Mouse (Mus musculus) kidney, postnatal 36 days (tissue): Measurements from ENCODE around the gene Coro7.

Experiments used
- DNase-seq, 2 experiments: peaks; one replicate each; pipeline ENCODE4 v3.0.0; 2021 to 2022; ENCODE audit warnings: mixed read lengths in 2 of 2

Gene Coro7

DNA sequence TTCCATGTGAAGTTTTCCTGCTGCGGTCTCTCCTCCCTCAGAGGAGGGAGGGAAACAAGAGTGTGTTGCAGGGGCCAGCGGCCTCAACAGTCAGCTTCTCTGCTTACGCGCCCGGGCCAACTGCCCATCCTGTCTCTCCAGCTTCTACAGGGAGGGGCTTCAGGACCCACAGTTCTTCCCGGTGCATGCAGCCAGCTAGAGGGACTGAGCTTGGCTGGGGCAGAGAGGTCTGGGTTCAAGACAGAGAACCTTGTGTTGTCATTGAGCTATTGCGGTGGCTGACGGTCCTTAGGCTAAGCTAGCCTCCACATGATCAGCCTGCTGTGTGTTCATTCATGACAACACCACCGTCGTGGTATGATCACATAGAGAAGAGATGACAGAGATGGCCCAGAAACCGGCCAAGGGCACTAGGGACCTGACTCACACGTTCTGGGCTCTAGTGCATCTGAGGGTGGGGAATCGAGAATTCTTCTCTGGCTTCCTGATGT, 31.9 kb downstream of the Coro7 start:
- peak in 1 of 2 experiments; percentile 48 for DNase-seq

DNA sequence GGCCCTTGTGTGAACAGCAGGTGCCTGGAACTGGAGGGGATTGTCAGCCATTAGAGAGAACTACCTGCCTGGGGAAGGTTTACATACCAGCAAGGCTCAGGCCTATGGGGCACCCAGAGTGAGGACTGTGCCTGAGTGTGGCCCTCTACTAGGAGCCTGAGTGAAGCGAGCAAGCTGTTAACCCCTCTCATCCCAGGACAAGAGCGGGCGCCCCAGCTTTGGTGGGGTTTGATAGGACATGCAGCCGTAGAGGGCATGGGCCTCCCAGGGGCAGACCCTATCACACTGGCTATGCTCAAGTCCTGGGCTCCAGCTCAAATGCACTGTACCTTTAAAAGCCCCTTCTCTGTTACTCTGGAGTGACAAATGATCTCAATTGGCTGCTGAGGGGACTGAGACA, 32.7 kb downstream of the Coro7 start:
- DNase-seq, result no peak

DNA sequence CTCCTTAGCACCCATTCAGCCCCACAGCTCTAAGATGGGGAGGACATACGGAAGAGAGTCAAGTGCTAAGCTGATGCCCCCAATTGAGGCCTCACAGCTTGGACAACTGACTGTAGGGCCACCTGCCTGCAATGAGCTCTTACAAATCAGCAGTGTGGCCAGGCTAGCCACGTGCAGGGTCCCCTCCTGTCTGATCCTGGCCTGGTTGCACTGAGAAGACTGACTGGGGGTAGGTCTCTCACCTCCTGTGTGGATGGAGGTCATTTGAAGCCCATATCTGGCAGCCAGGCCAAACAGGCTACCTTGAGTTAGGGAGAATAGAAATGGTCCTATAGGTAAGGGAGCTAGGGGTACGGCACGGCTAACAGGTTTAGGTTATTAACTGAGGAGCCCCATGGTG, 33.7 kb downstream of the Coro7 start:
- DNase-seq, result no peak

DNA sequence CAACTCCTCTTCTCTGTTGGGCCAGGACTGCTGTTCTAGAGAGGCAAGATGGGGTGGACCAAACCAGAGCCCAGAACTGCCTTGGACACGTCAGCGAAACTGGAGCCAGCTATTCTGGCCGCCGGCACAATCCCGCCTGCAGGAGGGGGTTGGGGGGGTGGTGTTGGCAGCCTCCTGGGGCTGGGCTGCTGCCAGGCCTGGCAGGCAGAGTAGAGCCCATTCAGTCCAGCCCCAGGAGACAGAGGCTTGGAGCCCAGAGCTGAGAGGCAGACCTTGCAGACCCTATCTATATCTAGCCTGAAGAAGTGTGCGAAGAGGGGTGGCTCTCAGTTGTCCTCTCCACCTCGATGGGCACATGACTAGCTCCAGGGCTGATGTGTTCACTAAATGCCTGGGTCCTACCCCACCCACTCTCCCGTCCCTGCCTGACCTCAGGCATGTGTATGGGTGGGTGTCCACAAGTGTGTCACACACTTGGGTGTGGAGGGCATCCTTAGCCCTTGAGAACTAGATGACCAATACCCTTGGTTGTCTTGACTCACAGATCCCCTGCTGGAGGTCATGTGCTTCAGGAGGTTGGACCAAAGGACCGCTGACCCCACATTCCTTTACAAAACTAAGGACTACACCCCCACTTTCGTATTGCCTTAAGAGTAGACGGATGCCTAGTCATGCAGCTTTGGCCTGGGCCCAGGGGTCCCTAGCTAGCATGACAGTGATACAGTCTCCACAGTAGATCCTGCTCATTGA, 35.7 kb downstream of the Coro7 start:
- DNase-seq, result peak; percentile 91

DNA sequence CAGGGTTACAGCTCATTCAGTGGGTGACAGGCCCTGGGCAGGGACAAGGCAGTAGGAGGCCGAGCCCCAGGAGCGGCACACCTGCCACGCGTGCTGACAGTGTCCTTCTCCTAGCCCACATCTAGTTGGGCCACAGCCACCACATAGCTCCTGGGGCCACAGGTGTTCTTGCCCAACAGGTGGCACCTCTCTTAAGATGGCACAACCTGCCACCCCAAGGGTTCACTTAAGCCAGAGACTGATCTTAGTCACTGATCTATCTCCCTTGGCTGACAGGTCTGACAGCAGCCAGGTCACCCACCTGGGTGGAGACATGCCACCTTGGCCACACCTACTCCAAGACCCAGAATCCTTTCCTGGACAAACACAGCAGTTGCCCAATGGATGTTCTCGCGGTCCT, 36.6 kb downstream of the Coro7 start:
- peak in 1 of 2 experiments; percentile 19 for DNase-seq

DNA sequence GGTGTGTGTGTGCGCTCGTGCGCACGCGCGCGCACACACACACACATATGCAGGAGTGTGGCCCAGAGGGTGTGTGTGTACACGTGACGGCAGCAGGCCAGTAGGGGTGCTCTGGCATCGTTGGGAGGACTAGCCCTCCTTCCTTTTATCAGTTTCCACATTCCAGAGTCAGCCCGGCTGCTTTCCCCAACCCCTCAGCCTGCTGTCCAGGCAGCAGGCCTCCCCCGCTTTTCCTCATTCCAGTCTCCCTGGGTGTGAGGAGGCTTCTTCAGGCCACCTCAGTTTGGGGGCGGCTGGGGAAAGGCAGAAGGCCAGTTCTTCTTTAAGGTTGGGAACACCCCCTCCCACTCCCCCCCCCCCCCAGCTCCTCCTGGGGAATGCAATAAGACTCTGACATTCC, 37.4 kb downstream of the Coro7 start:
- DNase-seq, result peak; percentile 65 to 73

DNA sequence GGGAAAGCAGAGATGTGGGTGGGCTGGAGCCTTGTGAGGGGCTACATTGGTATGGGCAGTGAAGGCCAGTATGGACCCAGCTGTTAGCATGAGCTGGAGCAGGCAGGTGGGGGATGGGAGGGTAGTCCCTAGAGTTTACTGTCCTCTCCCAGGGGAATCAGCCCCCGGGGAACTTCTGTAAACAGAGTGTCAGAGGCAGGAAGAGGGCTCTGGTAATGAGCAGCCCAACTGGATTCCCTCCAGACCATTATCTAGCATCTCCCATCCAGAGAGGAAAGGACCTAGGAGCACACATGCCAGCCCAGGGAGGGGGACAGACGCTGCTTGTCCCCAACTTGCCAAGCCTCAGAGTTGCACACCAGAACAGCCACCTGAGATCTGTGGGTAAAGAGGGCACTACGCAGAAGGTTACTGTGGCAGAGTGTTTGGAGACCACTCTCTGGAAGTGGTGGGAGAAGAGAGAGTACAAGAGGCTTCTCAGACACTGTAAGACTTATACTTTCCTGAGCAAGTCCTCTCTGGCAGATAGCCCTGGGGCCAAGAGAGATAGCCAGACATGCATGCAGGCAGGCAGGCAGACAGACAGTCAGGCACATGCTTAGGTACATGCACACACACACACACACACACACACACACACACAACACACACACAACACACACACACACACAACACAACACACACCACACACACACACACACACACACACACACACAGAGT, 38.3 kb downstream of the Coro7 start:
- DNase-seq, result peak in 1 of 2 experiments; percentile 62

DNA sequence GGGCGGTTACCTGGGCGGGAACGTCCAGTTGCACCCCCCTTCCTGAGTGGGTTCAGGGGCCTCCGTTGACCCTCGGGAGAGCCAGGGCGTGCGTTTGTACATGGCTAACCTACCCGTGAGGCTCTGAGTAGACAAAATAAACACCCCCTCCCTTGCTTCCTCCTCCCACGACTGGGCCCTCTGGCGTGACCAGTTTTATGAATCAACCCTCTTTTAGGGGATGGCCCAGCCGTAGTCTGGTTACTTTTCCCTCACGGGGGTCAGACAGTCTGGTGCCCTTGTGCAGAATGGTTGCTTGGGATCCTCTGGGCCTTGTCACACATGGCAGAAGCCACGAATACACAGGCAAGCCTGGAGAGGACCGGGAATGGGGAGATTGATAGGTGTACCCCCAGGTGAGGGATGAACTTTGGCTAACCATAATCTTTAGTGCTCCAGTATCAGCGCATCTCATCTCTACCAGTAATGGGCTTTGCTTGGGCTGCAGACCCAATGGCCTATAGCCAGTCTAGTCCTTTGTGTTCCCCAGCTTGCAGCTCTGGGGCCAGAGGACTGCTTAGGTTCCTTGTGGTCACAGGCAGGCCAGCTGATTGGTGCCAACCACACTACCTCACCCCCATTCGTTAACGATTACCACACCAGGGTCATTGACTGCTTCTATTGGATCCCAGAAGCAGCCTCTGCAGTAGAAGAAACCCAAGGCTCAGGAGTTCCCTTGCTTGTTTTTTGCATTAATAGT, 39.1 kb downstream of the Coro7 start:
- peak; percentile 84 to 94 for DNase-seq

DNA sequence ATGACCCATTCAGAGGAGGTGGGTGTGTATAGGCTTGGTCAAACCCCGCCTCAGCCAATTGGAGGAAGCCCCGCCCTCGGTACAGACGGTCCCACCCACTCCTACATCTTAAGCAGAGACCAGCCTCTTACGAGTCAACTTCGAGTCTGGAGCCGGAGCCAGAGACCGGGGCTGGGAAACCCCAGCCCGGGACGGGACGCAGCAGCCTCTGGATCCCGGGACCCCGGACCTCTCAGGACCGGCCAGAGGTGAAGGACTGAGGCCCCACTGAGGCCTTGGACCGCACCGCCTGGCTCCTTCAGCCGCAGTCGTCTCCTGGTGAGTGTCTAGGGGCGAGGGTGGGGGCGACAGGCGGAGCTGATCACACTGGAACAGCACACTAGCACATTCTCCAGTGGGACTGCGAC, 39.7 kb downstream of the Coro7 start, which contains the start of the genes Vasn and Dnaja3:
TSS of gene Vasn (plus strand) at position 111 of the 407 bp plus-strand sequence.
TSS of gene Dnaja3 (plus strand) at position 159 of the 407 bp plus-strand sequence.
- DNase-seq, result peak; percentile 95 to 97

DNA sequence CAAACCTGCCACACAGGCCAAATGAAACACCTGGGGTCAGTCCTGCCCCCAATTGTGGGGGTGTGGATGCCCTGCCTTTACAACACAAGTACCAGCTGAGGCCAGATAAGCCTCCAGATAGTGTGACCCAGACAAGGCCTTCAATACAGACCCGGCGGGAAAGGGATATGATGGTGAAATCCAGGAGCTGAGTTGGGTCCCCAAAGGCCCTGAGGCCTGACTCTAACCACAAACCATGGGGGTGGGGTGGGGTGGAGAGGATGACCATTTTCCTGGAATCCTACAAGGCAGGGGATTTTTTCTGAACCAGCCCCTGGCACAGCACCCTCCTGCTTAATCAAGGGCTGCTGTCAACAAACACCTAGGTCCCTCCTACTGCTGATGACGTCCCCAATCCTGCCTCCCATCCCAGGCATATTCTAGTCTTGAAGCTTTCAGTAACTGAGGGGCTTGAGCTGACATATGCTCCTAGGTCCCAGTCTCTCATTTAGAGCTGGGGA, 40.6 kb downstream of the Coro7 start:
- no peak for DNase-seq

DNA sequence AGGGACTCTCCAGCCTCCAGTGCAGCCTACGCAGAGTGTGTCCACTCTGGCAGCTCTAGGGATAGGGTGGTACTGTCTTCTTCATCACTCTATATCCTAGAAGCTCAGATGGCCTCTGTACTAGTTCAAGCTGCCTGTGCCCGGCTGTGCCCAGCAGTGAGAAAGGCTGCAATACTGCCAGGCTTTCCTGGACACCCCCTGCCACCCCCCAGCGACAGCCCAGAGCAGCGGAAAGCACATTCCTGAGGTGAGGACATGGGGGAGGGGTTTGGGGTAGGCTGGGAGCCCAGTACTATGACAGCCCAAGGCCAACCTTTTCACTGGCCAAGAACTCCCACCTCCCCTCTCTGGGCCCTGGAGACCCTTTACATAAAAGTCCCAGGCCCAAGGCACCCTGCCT, 43.8 kb downstream of the Coro7 start:
- DNase-seq, result peak in 1 of 2 experiments; percentile 55

DNA sequence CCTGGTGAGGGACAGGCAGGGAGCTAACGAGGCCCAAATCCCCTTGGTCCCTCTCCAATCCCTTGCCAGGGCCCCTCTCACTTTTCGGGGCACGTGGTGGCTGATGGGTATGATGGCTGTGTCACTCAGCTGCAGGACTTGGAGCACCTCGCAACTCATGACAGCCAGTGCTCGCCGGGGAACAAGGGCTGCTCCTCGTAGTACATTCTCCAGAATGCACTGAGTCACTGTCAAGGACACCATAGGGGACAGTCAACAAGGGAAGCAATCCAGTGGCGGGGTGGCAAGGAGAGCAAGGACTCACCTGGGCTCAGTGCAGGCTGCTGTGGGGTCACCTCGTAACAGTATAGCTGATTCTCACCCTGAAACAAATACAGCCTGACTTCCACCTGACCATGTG, 44.9 kb downstream of the Coro7 start:
- no peak for DNase-seq

DNA sequence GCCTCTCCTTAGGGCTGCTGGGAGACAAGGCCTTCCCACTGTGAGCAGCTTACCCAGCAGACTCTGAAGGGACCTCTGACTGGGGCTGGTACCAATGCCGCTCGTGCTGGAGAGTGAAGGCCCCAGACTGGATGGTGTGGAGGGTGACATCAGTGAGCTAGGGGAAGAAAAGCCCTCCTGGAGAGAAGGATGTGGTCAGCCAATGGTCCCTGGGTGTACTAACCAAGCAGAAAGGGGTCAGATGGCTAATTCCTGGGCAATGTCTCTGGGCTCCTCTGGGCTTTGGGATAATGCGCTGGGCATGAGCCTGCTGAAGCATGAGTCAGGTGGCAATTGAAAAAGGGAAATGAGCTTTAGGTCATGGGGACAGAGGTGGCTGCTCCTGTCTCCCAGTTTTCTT, 45.9 kb downstream of the Coro7 start:
- DNase-seq, result no peak

DNA sequence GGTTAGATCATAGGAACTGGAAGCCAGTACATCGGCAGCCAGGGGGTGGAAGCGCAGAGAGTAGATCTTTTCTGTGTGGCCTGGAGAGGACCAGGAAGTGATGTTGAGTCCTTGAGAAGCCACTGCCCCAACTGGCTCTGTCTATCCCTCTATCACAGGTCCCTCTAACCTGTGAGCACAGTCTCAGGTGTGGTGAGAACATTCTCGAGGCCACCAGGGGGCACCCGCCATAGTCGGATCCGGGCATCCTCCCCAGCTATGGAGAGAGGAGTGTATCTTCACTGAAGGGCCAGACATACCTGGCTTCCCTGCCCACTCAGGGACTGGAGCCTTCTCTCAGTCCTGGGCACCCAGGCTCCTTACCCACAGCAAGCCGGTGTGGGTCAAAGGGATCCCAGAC, 47.5 kb downstream of the Coro7 start:
- DNase-seq, result peak in 1 of 2 experiments; percentile 89

DNA sequence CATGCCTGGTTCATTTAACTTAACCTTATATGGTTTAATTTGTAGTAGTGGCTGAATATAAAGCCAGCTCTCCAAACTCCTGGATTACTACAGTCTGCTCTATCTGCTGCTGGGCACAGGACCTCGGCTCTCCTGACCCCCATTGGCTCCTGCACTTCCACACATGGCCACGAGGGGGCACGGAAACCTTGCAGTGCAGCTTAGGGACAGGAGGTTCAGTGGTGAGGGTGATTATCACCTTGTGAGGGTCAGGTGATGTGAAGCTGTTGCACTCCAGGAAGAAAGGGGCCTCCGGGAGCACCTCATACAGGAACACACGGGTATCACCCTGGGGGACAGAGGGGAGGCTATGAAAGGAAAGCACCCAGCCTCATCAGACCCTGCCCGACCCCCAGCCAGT, 49.6 kb downstream of the Coro7 start:
- DNase-seq, result peak; percentile 86 to 94

DNA sequence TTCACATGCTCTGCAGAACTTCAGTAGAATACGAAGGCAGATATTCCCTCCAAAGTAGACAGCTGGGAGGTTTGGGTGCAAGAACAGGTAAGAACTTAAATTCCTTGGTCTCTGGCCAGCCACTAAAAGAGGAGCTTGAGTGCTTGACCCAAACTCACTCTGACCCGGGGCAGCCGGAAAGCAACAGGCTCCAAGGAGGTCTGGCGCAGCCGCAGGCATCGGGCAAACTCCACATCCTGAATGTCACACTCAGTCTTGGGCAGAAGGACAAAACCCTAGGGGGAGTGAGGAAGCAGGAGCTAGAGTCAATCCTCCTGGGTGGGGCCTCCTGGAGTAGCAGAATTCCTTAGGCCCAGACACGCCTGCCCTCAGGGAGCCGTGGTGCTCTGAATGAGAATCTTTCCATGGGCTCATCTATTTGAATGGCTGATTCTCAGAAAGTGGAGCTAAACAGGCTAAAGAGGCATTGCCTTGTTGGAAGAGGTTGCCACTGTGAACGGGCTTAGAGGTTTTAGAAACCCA, 50.6 kb downstream of the Coro7 start:
- peak in 1 of 2 experiments; percentile 56 for DNase-seq

DNA sequence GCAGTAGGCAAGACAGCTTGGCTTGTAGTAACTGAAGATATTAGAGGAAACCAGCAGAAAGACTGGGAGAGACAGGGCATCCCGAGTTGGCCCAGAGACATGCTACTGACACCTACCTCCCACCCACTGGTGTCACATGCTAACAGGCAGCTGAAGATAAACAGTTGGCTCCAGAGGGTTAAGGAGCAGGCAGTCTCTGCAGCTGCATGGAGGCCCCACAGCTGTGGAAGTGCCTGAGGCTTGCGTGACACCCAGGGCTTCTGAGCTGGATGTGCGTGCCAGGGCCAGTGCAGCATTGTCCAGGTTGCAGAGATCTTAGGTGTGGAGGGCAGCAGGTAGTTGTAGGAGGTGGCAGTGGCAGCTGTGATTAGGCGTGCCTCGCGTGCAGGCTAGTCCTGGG, 52.5 kb downstream of the Coro7 start:
- no peak for DNase-seq

DNA sequence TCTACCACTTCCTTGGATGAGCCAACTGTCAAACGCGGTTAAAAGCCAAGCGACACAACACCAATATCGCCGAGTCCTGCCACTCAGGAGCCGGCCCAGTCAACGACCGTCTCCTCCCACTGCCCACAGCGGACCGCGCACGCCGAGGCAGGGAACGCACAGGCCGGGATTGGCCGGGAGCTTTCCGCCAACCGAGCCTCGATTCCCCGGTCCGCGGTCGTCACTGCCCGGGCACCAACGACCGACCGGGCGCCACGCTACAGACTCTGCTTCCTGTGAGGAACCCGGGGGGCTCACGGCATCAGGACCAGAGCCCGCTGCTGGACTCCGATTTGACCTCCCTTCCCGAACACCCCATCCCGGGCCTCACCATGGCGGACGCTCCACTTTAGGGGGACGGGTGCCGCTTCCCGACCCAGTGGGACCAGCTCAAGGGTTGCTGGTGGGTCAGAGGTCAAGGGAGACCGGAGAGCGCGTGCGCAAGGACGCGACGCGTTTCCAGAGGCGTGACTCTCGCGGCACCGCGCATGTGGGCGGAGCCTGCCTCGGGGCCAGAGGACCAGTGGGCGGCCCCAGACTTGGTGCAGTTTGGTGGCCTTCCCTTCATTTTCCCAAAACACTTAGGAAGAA, 55.0 kb downstream of the Coro7 start, which contains the start of gene Pam16:
TSS of gene Pam16 (minus strand) at position 508 of the 630 bp plus-strand sequence.
- DNase-seq, result peak; percentile 94 to 97

DNA sequence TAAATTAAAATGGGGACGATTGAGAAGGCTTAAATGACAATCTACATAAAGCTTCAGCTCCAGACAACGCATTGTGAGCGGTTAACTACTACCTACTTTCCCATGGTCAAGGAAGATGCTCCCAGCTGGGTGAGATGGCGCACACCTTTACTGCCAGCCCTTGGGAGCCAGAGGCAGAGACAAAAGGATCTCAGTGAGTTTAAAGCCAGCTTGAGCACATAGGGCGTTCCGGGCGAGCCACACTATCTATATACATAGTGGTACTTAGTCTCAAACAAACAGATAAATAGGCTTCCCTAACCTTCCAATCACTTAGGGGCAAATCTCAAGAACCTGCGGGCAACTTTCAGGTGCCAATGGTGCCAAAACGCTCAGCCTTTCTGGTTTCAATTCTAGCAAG, 55.5 kb downstream of the Coro7 start:
- DNase-seq, result no peak

DNA sequence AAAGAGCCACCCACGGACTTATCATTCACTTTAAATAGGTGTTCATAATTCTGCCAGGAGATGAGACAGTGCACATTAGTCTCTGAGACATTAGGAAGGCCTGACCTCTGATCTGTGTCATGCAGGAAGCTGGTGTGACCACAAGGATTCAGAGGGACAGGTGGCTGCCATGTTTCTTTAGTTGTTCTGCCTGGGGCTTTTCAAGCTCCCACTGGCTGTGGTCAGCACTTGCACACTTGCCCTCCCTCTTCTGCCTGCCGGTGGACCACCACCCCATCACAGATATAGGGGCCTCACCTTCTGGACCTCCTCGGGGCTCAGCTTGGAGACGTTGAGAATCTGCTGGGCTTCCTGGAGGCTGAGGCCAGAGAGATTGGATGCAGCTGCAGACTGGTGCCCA, 62.7 kb downstream of the Coro7 start:
- no peak for DNase-seq

DNA sequence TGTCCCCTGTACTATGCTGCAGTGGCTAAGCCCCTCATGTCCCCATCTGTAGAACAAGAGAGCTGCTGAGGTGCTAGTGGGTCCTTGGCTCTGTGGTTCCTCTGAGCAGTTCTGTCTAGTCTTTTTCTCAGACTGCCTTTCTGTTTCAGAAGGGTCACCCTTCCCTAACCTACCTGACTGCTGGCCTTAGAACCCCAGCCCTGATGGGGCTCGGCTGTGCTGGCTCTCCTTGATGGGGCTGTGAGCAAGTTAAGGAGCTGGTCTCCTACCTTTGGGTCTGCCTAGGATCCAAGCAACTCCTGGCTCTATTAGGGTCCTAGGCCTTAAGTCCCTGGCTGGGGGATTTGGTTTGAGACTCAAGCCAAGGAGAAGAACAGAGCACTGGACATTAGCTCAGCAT, 64.3 kb downstream of the Coro7 start:
- no peak for DNase-seq

DNA sequence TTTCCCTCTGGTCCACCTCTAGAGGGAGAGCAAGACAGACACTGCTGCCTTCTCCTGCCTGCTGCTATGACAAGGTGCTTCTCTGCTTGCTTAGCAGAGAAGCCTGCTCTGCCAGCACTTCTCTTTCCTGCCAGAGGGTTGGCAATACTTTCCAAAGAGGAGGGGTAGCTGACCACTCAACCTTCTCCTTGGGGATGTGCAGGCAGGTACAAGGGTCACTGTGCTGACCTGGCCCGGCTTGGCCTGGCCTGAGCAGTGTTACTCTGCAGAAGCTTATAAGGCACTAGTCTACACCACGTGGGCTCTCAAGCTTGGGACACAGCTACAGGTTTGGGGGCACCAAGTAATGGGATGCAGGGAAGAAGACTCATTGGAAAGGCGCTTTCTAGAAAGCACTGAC, 64.9 kb downstream of the Coro7 start:
- peak; percentile 81 to 92 for DNase-seq
